Mouse (Mus musculus) kidney, adult 8-10 months (tissue): ENCODE results near the gene Fam196b.

Experiments
- DNase-seq, 2 experiments: peaks; one replicate each; pipeline ENCODE4 v3.0.0; 2022

Fam196b gene

DNA sequence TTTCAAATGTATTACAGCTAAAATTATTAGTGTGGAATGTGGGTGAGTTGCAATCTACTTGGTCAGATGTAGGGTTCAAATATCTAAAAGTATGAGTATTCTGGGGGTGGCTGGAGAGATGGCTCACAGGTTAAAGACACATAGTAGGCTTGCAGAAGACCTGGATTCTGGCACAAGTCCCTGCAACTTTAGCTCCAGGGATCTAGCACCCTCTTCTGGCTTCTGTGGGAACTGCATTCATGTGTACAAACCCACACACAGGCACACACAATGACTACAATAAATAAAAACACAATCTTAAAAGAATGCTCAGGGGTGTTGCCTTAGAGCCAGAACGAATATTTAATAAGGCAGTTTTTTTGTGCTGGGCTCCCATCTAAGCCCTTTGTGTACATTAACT, 23.3 kb downstream of the Fam196b start:
- no peak for DNase-seq

DNA sequence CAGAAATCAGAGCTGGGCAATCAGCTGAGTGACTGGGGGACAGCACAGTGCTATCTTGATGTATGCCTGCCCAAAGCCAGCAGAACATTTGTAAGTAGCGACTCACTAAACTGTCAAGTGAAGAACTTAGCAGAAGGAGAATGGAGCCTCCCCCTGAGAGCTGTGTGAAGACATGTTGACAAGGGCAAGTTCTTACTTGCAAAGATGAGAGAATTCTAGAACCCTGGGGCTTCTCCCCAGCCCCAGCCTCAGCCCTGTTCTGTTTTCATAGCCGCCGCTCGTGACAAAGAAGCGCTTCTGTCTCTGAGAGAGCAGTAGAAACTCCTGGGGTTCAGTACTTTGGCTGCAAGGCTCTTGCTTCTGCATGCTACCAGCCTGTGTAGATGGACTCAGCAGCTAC, 25.1 kb downstream of the Fam196b start:
- no peak for DNase-seq

DNA sequence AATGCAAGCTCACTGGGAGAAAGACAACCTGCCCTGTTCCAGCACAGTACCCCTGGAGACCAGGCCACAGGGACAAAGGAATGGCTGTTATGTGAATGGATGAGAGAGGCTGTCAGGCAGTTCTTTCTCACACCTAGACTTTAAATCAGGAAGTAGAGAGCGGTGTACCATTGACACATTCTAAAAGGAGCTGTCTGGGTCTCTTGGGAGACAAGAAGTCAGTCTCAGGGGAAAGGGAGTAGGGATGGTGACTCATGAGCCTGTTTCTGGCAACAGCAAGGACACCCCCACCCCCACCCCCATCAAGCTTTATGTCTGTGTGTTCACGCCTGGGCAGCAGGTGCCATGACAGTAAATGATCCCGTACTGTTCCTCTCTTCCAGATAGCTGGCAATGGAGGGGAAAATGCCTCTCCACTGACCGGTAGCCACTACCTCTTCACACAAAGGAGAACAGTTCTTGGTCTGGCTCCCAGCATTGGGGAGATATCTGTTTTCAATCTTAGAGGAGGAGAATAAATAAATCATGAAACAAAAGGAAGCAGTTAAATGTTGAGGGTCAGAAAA, 29.2 kb downstream of the Fam196b start:
- DNase-seq, result no peak

- no peak for DNase-seq
Observed at GRCm38 (mm10) chr11:34344310-34344709, 29.7 kb downstream of the Fam196b start.

GRCm38 (mm10) chr11:34348287-34348918, 33.8 kb downstream of the Fam196b start:
- peak in 1 of 2 experiments; percentile 17 for DNase-seq

- DNase-seq, result no peak
Observed at GRCm38 (mm10) chr11:34349453-34350056, 34.9 kb downstream of the Fam196b start.

DNA sequence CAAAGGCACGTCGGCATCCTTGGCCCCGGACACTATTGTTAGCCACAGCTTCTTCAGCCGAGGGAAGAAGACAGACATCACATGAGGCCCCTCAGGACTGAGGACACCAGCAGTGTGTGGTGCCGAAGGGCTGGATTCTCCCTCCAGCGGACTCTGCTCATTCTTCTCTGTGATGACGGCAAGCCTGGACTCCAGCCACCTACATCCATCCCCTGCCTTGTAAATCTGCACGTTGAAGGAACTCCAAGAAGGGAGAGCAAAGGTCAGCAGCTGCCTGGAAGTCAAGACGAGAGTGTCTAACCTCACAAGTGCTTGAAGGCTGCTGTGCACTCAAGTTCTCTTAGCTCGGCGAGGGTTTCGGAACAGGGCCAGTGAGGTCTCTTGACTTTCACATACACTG, 40.8 kb downstream of the Fam196b start:
- peak; percentile 75 to 76 for DNase-seq

GRCm38 (mm10) chr11:34356109-34356508, 41.5 kb downstream of the Fam196b start:
- DNase-seq, result no peak

GRCm38 (mm10) chr11:34372224-34372623, 57.6 kb downstream of the Fam196b start:
- DNase-seq, result no peak

GRCm38 (mm10) chr11:34375557-34375956, 60.9 kb downstream of the Fam196b start:
- no peak for DNase-seq

DNA sequence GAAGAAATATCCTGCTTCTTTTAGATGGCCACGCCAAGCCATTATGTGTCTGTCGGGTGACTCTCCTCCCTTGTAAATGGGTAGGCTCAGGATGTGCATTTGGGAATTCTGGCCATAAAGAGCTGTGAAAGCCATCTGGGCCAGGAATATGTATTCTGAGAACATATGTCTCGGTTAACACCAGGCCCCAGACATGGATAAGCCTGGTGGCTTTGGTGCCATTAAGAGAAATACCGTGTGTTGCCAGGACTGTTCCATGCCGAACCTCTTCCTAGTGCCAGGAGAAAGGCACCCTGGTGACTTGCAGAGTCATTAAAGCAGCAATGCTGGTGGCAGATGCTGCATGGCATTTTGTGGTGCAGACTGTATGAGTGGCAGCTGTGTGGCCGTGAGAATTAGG, 63.0 kb downstream of the Fam196b start:
- DNase-seq, result no peak

- DNase-seq, result no peak
Observed at GRCm38 (mm10) chr11:34383501-34383900, 68.9 kb downstream of the Fam196b start.

DNA sequence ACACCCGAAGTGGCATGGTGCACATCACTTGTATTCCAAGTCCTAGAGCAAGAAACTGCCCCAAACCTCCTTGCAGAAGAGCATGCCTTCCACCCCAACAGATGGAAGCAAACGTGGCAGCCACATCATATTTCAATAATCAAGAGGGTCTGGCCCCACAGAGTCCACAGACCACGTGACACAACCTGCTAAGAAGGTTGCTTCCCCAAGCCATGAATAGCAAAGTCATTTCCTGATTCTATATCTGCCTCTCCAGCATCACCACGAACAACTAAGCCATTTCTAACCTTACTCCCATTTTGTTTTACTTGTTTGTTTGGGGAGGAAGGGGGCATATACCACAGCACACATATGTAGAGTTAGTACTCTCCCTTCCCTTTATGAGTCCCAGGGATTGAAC, 69.6 kb downstream of the Fam196b start:
- no peak for DNase-seq

GRCm38 (mm10) chr11:34385001-34385688, 70.5 kb downstream of the Fam196b start:
- no peak for DNase-seq

DNA sequence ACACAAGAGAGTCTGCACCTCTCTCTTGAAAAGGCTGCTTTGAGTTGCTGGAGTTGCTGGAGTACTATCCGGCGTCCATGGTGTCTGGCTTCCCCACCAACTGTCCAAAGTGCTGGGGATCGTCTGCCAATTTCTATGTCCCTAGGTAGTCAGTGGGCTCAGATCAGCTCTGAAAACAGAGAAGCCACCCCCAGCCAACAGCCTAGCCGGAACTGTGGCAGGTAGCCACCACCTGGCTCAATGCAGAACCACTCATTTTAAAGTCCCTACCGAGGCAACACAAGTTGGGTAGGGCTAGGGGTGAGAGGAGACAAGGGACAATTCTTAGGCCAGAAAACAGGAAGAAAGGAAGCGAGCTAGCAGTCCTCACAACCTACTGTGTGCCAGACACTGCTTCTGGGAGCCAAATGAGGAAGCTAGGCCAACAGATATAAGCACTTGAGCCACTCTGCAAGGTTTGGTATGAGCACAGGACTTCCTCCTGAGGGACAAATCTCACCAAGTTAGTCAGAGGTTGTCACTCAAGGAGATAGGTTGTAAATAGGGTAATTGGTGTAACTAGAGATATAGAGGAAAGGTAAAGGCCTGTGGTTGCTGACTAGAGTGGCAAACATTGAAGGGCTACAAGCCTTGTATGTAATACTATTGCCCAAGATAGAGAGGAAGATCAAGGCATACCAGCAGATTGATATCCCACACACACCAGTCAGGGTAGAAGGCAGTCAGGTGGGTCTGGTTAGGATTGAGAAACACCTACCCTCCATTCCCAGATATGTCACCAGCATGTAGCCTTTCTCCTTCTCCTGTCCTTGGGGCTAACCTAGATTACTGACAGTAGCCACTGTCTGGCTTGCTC, 74.9 kb downstream of the Fam196b start:
- DNase-seq, result no peak

- no peak for DNase-seq
Observed at GRCm38 (mm10) chr11:34392105-34392504, 77.5 kb downstream of the Fam196b start.

DNA sequence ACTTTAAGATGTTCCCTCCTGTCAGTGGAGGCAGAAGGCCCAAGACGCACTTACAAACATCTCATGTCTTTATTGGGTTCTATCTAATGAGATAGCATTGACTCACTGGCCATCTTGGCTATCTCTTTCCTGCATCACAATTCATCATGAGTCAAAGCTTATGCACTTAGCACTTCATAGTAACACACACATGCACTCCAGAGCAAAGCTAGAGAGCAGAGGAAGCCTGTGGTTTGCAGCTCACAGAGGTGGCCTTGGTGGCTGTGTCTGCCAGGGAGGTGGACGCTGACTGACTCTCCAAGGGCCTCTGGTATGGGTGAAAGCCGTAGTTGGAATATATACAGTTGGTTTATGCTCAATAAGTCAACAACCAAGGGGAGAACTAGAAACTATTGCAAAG, 81.2 kb downstream of the Fam196b start:
- DNase-seq, result no peak

DNA sequence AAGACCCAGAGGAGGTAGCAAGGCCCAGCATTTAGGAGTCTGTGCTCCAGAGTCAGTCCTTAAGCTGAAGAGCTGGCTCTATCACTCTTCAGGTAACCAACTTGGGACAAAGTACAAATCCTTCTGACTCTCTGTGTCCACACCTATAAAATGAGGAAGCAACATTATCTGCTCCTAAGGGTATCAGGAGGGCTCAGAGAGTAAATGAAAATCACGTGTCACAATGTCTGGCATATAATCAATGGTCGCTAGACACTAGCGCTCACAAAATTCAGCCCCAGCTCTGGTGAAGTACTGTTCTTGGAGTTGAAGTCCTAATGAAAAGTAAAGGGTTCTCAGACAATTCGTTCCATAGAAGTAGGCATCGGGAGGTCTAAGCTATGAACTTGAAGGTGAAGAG, 83.0 kb downstream of the Fam196b start:
- DNase-seq, result no peak

GRCm38 (mm10) chr11:34398555-34398954, 83.9 kb downstream of the Fam196b start:
- DNase-seq, result no peak

- DNase-seq, result no peak
Observed at GRCm38 (mm10) chr11:34401343-34401742, 86.7 kb downstream of the Fam196b start.

- no peak for DNase-seq
Observed at GRCm38 (mm10) chr11:34405311-34405710, 90.7 kb downstream of the Fam196b start.

DNA sequence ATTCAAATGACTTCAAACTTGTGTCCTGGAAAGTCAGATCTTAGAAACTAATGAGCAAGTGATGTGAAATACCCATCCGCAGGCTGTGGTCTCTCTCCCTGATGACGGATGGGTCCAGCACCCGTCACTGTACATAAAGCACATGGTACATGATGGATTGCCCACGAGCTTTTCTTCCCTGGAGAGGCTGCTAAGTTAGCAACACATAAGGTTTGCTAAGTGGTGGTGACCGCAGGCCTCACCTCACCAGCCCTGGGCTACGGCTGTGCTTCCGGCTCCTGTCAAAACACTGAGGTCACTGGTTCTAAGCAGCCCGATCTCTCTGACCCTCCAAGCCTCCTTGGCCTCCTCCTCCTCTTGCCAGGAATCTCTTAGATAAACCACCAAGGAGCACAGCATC, 91.7 kb downstream of the Fam196b start:
- no peak for DNase-seq

DNA sequence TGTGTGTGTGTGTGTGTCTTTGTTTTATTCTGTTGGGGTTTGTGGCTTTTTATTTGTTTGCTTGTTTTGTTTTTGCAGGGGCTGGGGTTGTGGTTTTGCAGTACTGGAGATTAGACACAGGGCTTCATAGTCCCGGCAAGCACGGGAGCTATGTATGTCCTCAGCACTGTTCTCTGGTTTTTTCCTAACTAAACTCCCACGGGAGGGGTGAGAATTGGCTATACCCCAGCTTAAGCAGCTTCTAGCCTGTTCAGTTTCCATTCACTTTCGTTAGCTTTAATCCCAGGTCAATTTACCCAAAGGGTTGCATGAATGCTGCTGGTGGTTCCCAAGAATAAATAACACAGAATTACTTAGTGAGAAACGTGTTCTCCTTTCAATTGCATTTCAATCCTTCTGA, 92.2 kb downstream of the Fam196b start:
- no peak for DNase-seq
